ENCODE assay signal across 15 mouse cellular contexts in genomic region chr17:24943036-24943435, GRCm38 (mm10). TPM values are rescaled to one million over a fixed set of nuclear protein-coding genes. Genes with fewer than 3 reads are reported as not detected.
A peak's percentile ranks its signal among the peaks of the same experiment; 100 is the strongest.
DNase-seq lines count a peak whose midpoint lies in the region; ATAC-seq lines count a peak whose summit lies in the region.
"Had no signal": no experiment of that assay in that cellular context is flagged by ENCODE, and none has a peak within 500 bp of the region (broad histone marks: within the 10 kb centered on the region; RNA-seq: fewer than 3 reads in every experiment).

No protein-coding gene starts in this region.

- no peaks in the 10 kb centered on the region for H3K4me1 ChIP-seq in forebrain, embryonic 11.5 days (replicated peaks; ENCODE audit: control insufficient read depth, insufficient read depth, low read length)
- H3K4me1 ChIP-seq: forebrain, embryonic 12.5 days; hindbrain, embryonic 10.5 days; kidney, embryonic 15.5 days; midbrain, embryonic 12.5 days had no signal

- ATAC-seq in forebrain, embryonic 11.5 days (replicated peaks; ENCODE audit: low FRiP score) = no peak

- H3K4me3 ChIP-seq in forebrain, embryonic 11.5 days (ENCODE audit: low read depth, low read length) = no peak overlapping the region
- H3K4me3 ChIP-seq: forebrain, embryonic 12.5 days; hindbrain, embryonic 10.5 days; kidney, embryonic 15.5 days; midbrain, embryonic 12.5 days; myocyte had no signal

- H3K4me2 ChIP-seq in forebrain, embryonic 11.5 days (ENCODE audit: low read depth, low read length, severe bottlenecking) = no peak overlapping the region
- H3K4me2 ChIP-seq: forebrain, embryonic 12.5 days; kidney, embryonic 15.5 days; midbrain, embryonic 12.5 days had no signal

- H3K9ac ChIP-seq in forebrain, embryonic 11.5 days (ENCODE audit: low read length) = no peak overlapping the region
- H3K9ac ChIP-seq: forebrain, embryonic 12.5 days; kidney, embryonic 15.5 days; midbrain, embryonic 12.5 days had no signal

- peak; percentile 16 for DNase-seq in layer of hippocampus, adult 11-12 months (ENCODE audit: low spot score)
- no peak for DNase-seq in layer of hippocampus, adult 9-10 months (ENCODE audit: low spot score)
- peak; percentile 76 for DNase-seq in brain, adult 2 months (ENCODE audit: low read depth, low spot score)
- DNase-seq in layer of hippocampus, adult 9-11 months = peak; percentile 23
- DNase-seq in right cerebral cortex, postnatal 10 days (ENCODE audit: low spot score in 2 of 2) = peak; percentile 38 to 47
- DNase-seq in forebrain, embryonic 11.5 days (ENCODE audit: low spot score) = no peak
- DNase-seq in urinary bladder, postnatal 36 days (ENCODE audit: low spot score in 2 of 2) = no peak
- no peak for DNase-seq in heart, adult 8-10 months (ENCODE audit: low spot score)
- DNase-seq: liver had no signal

- H3K27me3 ChIP-seq in forebrain, embryonic 11.5 days (ENCODE audit: control insufficient read depth, insufficient read depth, low read length) = no peaks in the 10 kb centered on the region
- H3K27me3 ChIP-seq: forebrain, embryonic 12.5 days; kidney, embryonic 15.5 days; midbrain, embryonic 12.5 days had no signal

- WGBS in forebrain, embryonic 11.5 days = 89% methylated on average over 7 of the region's 7 CpGs

- H3K27ac ChIP-seq in forebrain, embryonic 11.5 days (ENCODE audit: low read depth, low read length) = no peak overlapping the region
- H3K27ac ChIP-seq: forebrain, embryonic 12.5 days; hindbrain, embryonic 10.5 days; kidney, embryonic 15.5 days; macrophage; midbrain, embryonic 12.5 days had no signal

- H3K9me3 ChIP-seq in forebrain, embryonic 11.5 days (ENCODE audit: control insufficient read depth, low read length) = no peaks in the 10 kb centered on the region
- H3K9me3 ChIP-seq: forebrain, embryonic 12.5 days; hindbrain, embryonic 10.5 days; kidney, embryonic 15.5 days; midbrain, embryonic 12.5 days had no signal

- peaks cover 14% of the 10 kb centered on the region for H3K36me3 ChIP-seq in forebrain, embryonic 11.5 days (ENCODE audit: control insufficient read depth, insufficient read depth, low read length)

RNA-seq across cellular contexts. Expression of gene Mapk8ip3, which starts 6.3 kb away (rescaled TPM):
- 51.3 and 56.8 TPM in 2 replicates for polyA plus RNA-seq in forebrain, embryonic 11.5 days (2014; fragmentation: Nextera tagmentation; extraction: Ambion mirVana)
- total RNA-seq in heart, adult 8-10 months (2022) = 10 to 100 TPM; 55.0 to 69.0 (median 62.5) TPM

RNA-seq across cellular contexts. Expression of gene Jpt2, which starts 17.5 kb away (rescaled TPM):
- 314 and 323 TPM in 2 replicates for polyA plus RNA-seq in forebrain, embryonic 11.5 days (2014; fragmentation: Nextera tagmentation; extraction: Ambion mirVana)
- total RNA-seq in heart, adult 8-10 months (2022) = 10 to 100 TPM in 2 of 4 experiments, 1 to 10 TPM in 2; 6.4 to 12.8 (median 9.6) TPM

RNA-seq across cellular contexts. Expression of gene Nme3, which starts 46.7 kb away (rescaled TPM):
- 47.8 and 60.8 TPM in 2 replicates for polyA plus RNA-seq in forebrain, embryonic 11.5 days (2014; fragmentation: Nextera tagmentation; extraction: Ambion mirVana)
- total RNA-seq in heart, adult 8-10 months (2022) = 10 to 100 TPM; 29.0 to 31.4 (median 29.5) TPM

RNA-seq across cellular contexts. Expression of gene Mrps34, which starts 48.1 kb away (rescaled TPM):
- 76.9 and 81.8 TPM in 2 replicates for polyA plus RNA-seq in forebrain, embryonic 11.5 days (2014; fragmentation: Nextera tagmentation; extraction: Ambion mirVana)
- total RNA-seq in heart, adult 8-10 months (2022) = 100 to 1,000 TPM in 2 of 4 experiments, 10 to 100 TPM in 2; 88.8 to 125 (median 109) TPM

RNA-seq across cellular contexts. Expression of gene Eme2, which starts 48.1 kb away (rescaled TPM):
- polyA plus RNA-seq in forebrain, embryonic 11.5 days (2014; fragmentation: Nextera tagmentation; extraction: Ambion mirVana) = 29.1 and 31.2 TPM in 2 replicates
- 10 to 100 TPM; 19.4 to 23.5 (median 21.1) TPM for total RNA-seq in heart, adult 8-10 months (2022)

Comparison
In these comparisons a context has a peak if more than half of its experiments do, and no peak if none do; other contexts are left out.
1. DNase-seq: peak in layer of hippocampus, adult 11-12 months (single experiment), brain, adult 2 months (single experiment), layer of hippocampus, adult 9-11 months (single experiment) and right cerebral cortex, postnatal 10 days (2 of 2); none in layer of hippocampus, adult 9-10 months (single experiment), forebrain, embryonic 11.5 days (single experiment), urinary bladder, postnatal 36 days (0 of 2) and heart, adult 8-10 months (single experiment).